ENCODE assay signal across 8 mouse cellular contexts in the genomic region with DNA sequence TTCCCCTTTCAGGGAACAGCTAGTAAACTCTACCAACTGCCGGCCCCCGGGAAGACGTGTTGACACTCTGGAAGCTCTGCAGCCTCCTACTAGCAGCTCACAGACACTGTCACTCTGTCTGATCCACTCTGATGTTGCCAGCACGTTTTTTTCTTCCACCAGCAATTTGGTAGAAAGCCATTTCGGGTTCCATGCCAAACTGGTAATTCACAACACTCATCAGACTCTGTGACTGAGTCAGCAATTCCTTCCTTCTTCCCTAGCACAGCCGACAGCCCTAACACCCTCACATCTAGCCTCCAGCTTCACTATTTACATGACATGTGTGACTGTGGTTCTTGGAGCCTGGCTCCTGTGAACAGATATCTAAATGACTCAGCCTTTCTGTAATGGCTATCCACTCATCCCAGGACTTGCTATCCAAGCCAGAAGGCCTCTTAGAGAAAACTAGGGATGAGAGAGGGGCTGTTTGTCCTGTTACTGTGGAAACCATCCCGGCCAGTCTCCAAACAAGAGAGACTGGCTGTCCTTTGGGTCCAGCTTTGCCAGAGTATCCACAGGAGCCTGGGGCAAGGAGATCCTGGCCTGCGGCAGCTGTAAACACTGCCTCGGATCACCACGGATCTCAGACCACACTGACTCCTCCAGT.
DNase-seq lines count a peak whose midpoint lies in the region; ATAC-seq lines count a peak whose summit lies in the region.

No protein-coding gene starts in this region.

- no peaks in the 10 kb centered on the region for H3K36me3 ChIP-seq in hindbrain, embryonic 13.5 days
- H3K36me3 ChIP-seq in hindbrain, embryonic 11.5 days (ENCODE audit: control insufficient read depth, insufficient read depth, low read length), result no peaks in the 10 kb centered on the region
- H3K36me3 ChIP-seq in heart, embryonic 10.5 days, result no peaks in the 10 kb centered on the region

- no peak overlapping the region for H3K4me3 ChIP-seq in hindbrain, embryonic 13.5 days
- no peak overlapping the region for H3K4me3 ChIP-seq in hindbrain, embryonic 11.5 days (ENCODE audit: low read depth, low read length)
- H3K4me3 ChIP-seq in heart, embryonic 10.5 days, result no peak overlapping the region

- no peaks in the 10 kb centered on the region for H3K9me3 ChIP-seq in hindbrain, embryonic 13.5 days
- H3K9me3 ChIP-seq in hindbrain, embryonic 11.5 days (ENCODE audit: control insufficient read depth, low read length), result no peaks in the 10 kb centered on the region
- no peaks in the 10 kb centered on the region for H3K9me3 ChIP-seq in heart, embryonic 10.5 days

- H3K27ac ChIP-seq in hindbrain, embryonic 13.5 days, result 0 out of 2 replicates have a peak overlapping the region, but pooled peaks have one; percentile 30
- no peak overlapping the region for H3K27ac ChIP-seq in hindbrain, embryonic 11.5 days (ENCODE audit: low read depth, low read length)
- peak overlapping the region; percentile 87 for H3K27ac ChIP-seq in heart, embryonic 10.5 days

- peaks cover 6% of the 10 kb centered on the region; the same call in 1 of the 2 replicates for H3K4me1 ChIP-seq in hindbrain, embryonic 13.5 days (replicated peaks)
- peaks cover 4% of the 10 kb centered on the region; the same call in 1 of the 2 replicates for H3K4me1 ChIP-seq in hindbrain, embryonic 11.5 days (replicated peaks; ENCODE audit: control insufficient read depth, insufficient read depth, low read length)
- H3K4me1 ChIP-seq in heart, embryonic 10.5 days, result peaks cover 59% of the 10 kb centered on the region

- ATAC-seq in hindbrain, embryonic 13.5 days (ENCODE audit: low FRiP score), result no peak
- no peak for ATAC-seq in hindbrain, embryonic 11.5 days (ENCODE audit: low FRiP score)

- no peak for DNase-seq in hindbrain, embryonic 11.5 days (ENCODE audit: low spot score)
- DNase-seq in adrenal gland, postnatal 36 days, result peak; percentile 15 to 24
- DNase-seq in heart, embryonic 10.5 days (ENCODE audit: low spot score), result peak; percentile 86
- peak; percentile 59 to 82 for DNase-seq in layer of hippocampus, postnatal 14 days (ENCODE audit: low spot score in 2 of 2)
- peak; percentile 57 for DNase-seq in lung, postnatal 36 days
- no peak for DNase-seq in retina, postnatal 1 day
- no peak for DNase-seq in cerebellum, adult 9-11 months

- no peaks in the 10 kb centered on the region for H3K27me3 ChIP-seq in hindbrain, embryonic 13.5 days
- no peaks in the 10 kb centered on the region for H3K27me3 ChIP-seq in hindbrain, embryonic 11.5 days (ENCODE audit: control insufficient read depth, insufficient read depth, low read length)
- H3K27me3 ChIP-seq in heart, embryonic 10.5 days (ENCODE audit: insufficient read depth, poor library complexity, severe bottlenecking), result peaks cover 3% of the 10 kb centered on the region; the same call in 1 of the 2 replicates

- 57% methylated on average over 10 of the region's 10 CpGs for WGBS in hindbrain, embryonic 13.5 days
- 59% methylated on average over 10 of the region's 10 CpGs for WGBS in hindbrain, embryonic 11.5 days
- 12% methylated on average over 10 of the region's 10 CpGs for WGBS in heart, embryonic 10.5 days

- H3K9ac ChIP-seq in hindbrain, embryonic 13.5 days, result no peak overlapping the region
- H3K9ac ChIP-seq in hindbrain, embryonic 11.5 days (ENCODE audit: low read depth, low read length), result no peak overlapping the region

- no peak overlapping the region for H3K4me2 ChIP-seq in hindbrain, embryonic 13.5 days
- H3K4me2 ChIP-seq in hindbrain, embryonic 11.5 days (replicated peaks; ENCODE audit: low read depth, low read length), result no peak overlapping the region

Comparison
In these comparisons a context has a peak if more than half of its experiments do, and no peak if none do; other contexts are left out.
1. DNase-seq: peak in adrenal gland, postnatal 36 days (2 of 2), heart, embryonic 10.5 days (single experiment), layer of hippocampus, postnatal 14 days (2 of 2) and lung, postnatal 36 days (single experiment); none in hindbrain, embryonic 11.5 days (single experiment), retina, postnatal 1 day (single experiment) and cerebellum, adult 9-11 months (single experiment).